Mouse (Mus musculus) lung, embryonic 16.5 days (tissue): ENCODE measurements around the gene Med24. TPM values are rescaled to one million over a fixed set of nuclear protein-coding genes. Genes with fewer than 3 reads are reported as not detected.
A peak's percentile ranks its signal among the peaks of the same experiment; 100 is the strongest.
"Not testable (repeated sequence)": the region's sequence is repeated elsewhere in the genome, so short reads cannot be mapped to it uniquely, and the experiment has no call there.

ENCODE experiments used
- ATAC-seq: fragments of 200-750 bp; cut with Nextera tagmentation; 2 replicates; pipeline ENCODE4 v1.8.0; 2017; ENCODE audit warnings: low read depth, mild to moderate bottlenecking, moderate library complexity
- H3K27ac ChIP-seq: fragments of 300-500 bp; sonication (generic); 2 replicates; pipeline ENCODE4 v1.5.1; 2014; ENCODE audit warnings: mild to moderate bottlenecking, control low read depth, low read length
- H3K27me3 ChIP-seq: fragments of 300-500 bp; sonication (generic); 2 replicates; pipeline ENCODE4 v1.6.1; 2014; ENCODE audit warnings: low read depth, low read length, mixed read lengths; ENCODE audit not compliant: control insufficient read depth, insufficient read depth
- H3K36me3 ChIP-seq: fragments of 300-500 bp; sonication (generic); 2 replicates; pipeline ENCODE4 v1.6.1; 2014; ENCODE audit warnings: low read length; ENCODE audit not compliant: control insufficient read depth, insufficient read depth
- H3K4me1 ChIP-seq: fragments of 300-500 bp; sonication (generic); replicated peaks from 2 replicates; pipeline ENCODE4 v1.6.1; 2014; ENCODE audit warnings: low read length, mixed read lengths; ENCODE audit not compliant: control insufficient read depth, insufficient read depth
- H3K4me2 ChIP-seq: fragments of 300-500 bp; sonication (generic); 2 replicates; pipeline ENCODE4 v1.6.1; 2014; ENCODE audit warnings: low read depth, low read length, control low read depth
- H3K4me3 ChIP-seq: fragments of 300-500 bp; sonication (generic); 2 replicates; pipeline ENCODE4 v1.5.1; 2014; ENCODE audit warnings: mild to moderate bottlenecking, low read length, control low read depth
- H3K9ac ChIP-seq: fragments of 300-500 bp; sonication (generic); 2 replicates; pipeline ENCODE4 v1.6.1; 2014; ENCODE audit warnings: low read length, control low read depth
- H3K9me3 ChIP-seq: fragments of 300-500 bp; sonication (generic); 2 replicates; pipeline ENCODE4 v1.6.1; 2016; ENCODE audit warnings: low read length; ENCODE audit not compliant: control insufficient read depth
- WGBS: fragments of 180-500 bp; shearing (Covaris S2); extraction: QIAGEN DNeasy Blood & Tissue Kit; methylation state at CpG from one replicate; pipeline ENCODE4 v1.1.7; 2014; 5-methylcytosine and 5-hydroxymethylcytosine counted together
- polyA plus RNA-seq: library from polyadenylated mRNA; unstranded; fragments of >200 nt; fragmentation: Nextera tagmentation; extraction: Ambion mirVana; gene quantifications from 2 replicates; pipeline ENCODE4 v1.2.1, GENCODE M21; 2015

The Med24 gene
- polyA plus RNA-seq, 1 experiment from 2014 or later: 57.8 TPM

GRCm38 (mm10) chr11:98741051-98741620 lies 11.9 kb upstream of the Med24 start:
- WGBS: under 1% methylated on average over 17 of the region's 17 CpGs
- peak overlapping the region; percentile 95 for H3K9ac ChIP-seq
- H3K4me2 ChIP-seq: peak overlapping the region; percentile 83
- no peaks in the 10 kb centered on the region for H3K9me3 ChIP-seq
- no peak for ATAC-seq
- H3K4me3 ChIP-seq: peak overlapping the region; percentile 85
- H3K27ac ChIP-seq: peak overlapping the region; percentile 92
- no peaks in the 10 kb centered on the region for H3K36me3 ChIP-seq
- no peaks in the 10 kb centered on the region for H3K27me3 ChIP-seq
- peaks cover 44% of the 10 kb centered on the region for H3K4me1 ChIP-seq

- Histone ChIP-seq H3K4me2 (peak within 1 kb of the TSS; percentile 83), H3K4me1 (peaks cover 38% of the 10 kb centered on the region), H3K36me3 (no peaks in the 10 kb centered on the region), H3K4me3 (peak within 1 kb of the TSS; percentile 85), H3K9ac (peak within 1 kb of the TSS; percentile 95), H3K9me3 (no peaks in the 10 kb centered on the region), H3K27ac (peak within 1 kb of the TSS; percentile 92), H3K27me3 (no peaks in the 10 kb centered on the region)
- 0% methylated on average over 22 of the region's 22 CpGs for WGBS
- peak; percentile 64 for ATAC-seq
Measured at GRCm38 (mm10) chr11:98740393-98741050, 11.3 kb upstream of the Med24 start, which contains the start of gene Thra. Gene Thra, plus strand, starts transcription at chr11:98740638.

GRCm38 (mm10) chr11:98740026-98740392 lies 10.8 kb upstream of the Med24 start:
- H3K27ac ChIP-seq: peak overlapping the region; percentile 92
- H3K9me3 ChIP-seq: no peaks in the 10 kb centered on the region
- H3K27me3 ChIP-seq: no peaks in the 10 kb centered on the region
- peak overlapping the region; percentile 95 for H3K9ac ChIP-seq
- 7% methylated on average over 8 of the region's 8 CpGs for WGBS
- peaks cover 33% of the 10 kb centered on the region for H3K4me1 ChIP-seq
- H3K4me2 ChIP-seq: peak overlapping the region; percentile 83
- no peaks in the 10 kb centered on the region for H3K36me3 ChIP-seq
- peak overlapping the region; percentile 85 for H3K4me3 ChIP-seq
- ATAC-seq: 0 out of 2 replicates have a peak, but pooled peaks have one; percentile 5

- H3K36me3 ChIP-seq: no peaks in the 10 kb centered on the region
- no peak overlapping the region for H3K9ac ChIP-seq
- WGBS: 67% methylated on average over 8 of the region's 9 CpGs
- no peak overlapping the region for H3K4me2 ChIP-seq
- H3K4me3 ChIP-seq: no peak overlapping the region
- no peak overlapping the region for H3K27ac ChIP-seq
- H3K27me3 ChIP-seq: no peaks in the 10 kb centered on the region
- ATAC-seq: no peak
- H3K4me1 ChIP-seq: peaks cover 22% of the 10 kb centered on the region
- peaks cover 3% of the 10 kb centered on the region; the same call in 1 of the 2 replicates for H3K9me3 ChIP-seq
Measured at GRCm38 (mm10) chr11:98738925-98739324, 9.7 kb upstream of the Med24 start.

- H3K4me2 ChIP-seq: no peak overlapping the region
- no peak overlapping the region for H3K9ac ChIP-seq
- no peak for ATAC-seq
- H3K36me3 ChIP-seq: no peaks in the 10 kb centered on the region
- H3K27ac ChIP-seq: no peak overlapping the region
- WGBS: 53% methylated on average over 4 of the region's 4 CpGs
- H3K4me1 ChIP-seq: peaks cover 19% of the 10 kb centered on the region
- H3K27me3 ChIP-seq: no peaks in the 10 kb centered on the region
- no peak overlapping the region for H3K4me3 ChIP-seq
- peaks cover 3% of the 10 kb centered on the region; the same call in 1 of the 2 replicates for H3K9me3 ChIP-seq
Measured at GRCm38 (mm10) chr11:98738428-98738911, 9.2 kb upstream of the Med24 start.

GRCm38 (mm10) chr11:98737220-98737619 lies 8.0 kb upstream of the Med24 start:
- not testable (repeated sequence) for H3K4me3 ChIP-seq, H3K27me3 ChIP-seq, H3K36me3 ChIP-seq, H3K27ac ChIP-seq, H3K4me2 ChIP-seq, H3K9me3 ChIP-seq, H3K9ac ChIP-seq, ATAC-seq
- H3K4me1 ChIP-seq: peaks cover 11% of the 10 kb centered on the region
- WGBS: 85% methylated on average over 2 of the region's 2 CpGs

GRCm38 (mm10) chr11:98736176-98736575 lies 6.9 kb upstream of the Med24 start:
- H3K9ac ChIP-seq: no peak overlapping the region
- H3K36me3 ChIP-seq: no peaks in the 10 kb centered on the region
- no peak overlapping the region for H3K4me2 ChIP-seq
- H3K4me1 ChIP-seq: peaks cover 9% of the 10 kb centered on the region
- H3K27ac ChIP-seq: no peak overlapping the region
- peaks cover 3% of the 10 kb centered on the region; the same call in 1 of the 2 replicates for H3K9me3 ChIP-seq
- 63% methylated on average over 1 of the region's 1 CpGs for WGBS
- no peaks in the 10 kb centered on the region for H3K27me3 ChIP-seq
- no peak for ATAC-seq
- H3K4me3 ChIP-seq: no peak overlapping the region

GRCm38 (mm10) chr11:98735111-98735510 lies 5.9 kb upstream of the Med24 start:
- Histone ChIP-seq H3K27ac (no peak overlapping the region), H3K27me3 (no peaks in the 10 kb centered on the region), H3K4me3 (no peak overlapping the region), H3K4me1 (peaks cover 3% of the 10 kb centered on the region), H3K36me3 (no peaks in the 10 kb centered on the region), H3K9me3 (peaks cover 3% of the 10 kb centered on the region; the same call in 1 of the 2 replicates), H3K4me2 (no peak overlapping the region), H3K9ac (no peak overlapping the region)
- no peak for ATAC-seq
- WGBS: 85% methylated on average over 4 of the region's 4 CpGs

GRCm38 (mm10) chr11:98734020-98734419 lies 4.8 kb upstream of the Med24 start:
- Histone ChIP-seq H3K4me3 (no peak overlapping the region), H3K9me3 (peaks cover 3% of the 10 kb centered on the region; the same call in 1 of the 2 replicates), H3K27ac (no peak overlapping the region), H3K27me3 (no peaks in the 10 kb centered on the region), H3K9ac (no peak overlapping the region), H3K4me1 (0 out of 2 replicates have a peak, but pooled peaks cover 3% of the 10 kb centered on the region), H3K4me2 (no peak overlapping the region), H3K36me3 (no peaks in the 10 kb centered on the region)
- 72% methylated on average over 3 of the region's 3 CpGs for WGBS
- no peak for ATAC-seq
